Mouse (Mus musculus) embryonic stem cell, embryonic (primary cell): ENCODE data around the gene Kri1.

Experiments used
- CTCF ChIA-PET, 4 experiments: fragments of 300-600 bp in 2 of 4; fragments of 350-600 bp in 2 of 4; sonication (Branson Sonifier 250); formaldehyde crosslinking; loops; one replicate each; lab custom pipeline; 2022; ENCODE audit warnings: inconsistent platforms in 2 of 4; lab: Charles Lee
- POLR2A ChIA-PET, 4 experiments: fragments of 300-600 bp in 2 of 4; fragments of 350-600 bp in 2 of 4; sonication (Branson Sonifier 250); formaldehyde crosslinking; loops; one replicate each; lab custom pipeline; 2022; ENCODE audit warnings: antibody characterized with exemption in 4 of 4, inconsistent platforms in 1 of 4; lab: Charles Lee

Gene Kri1

GRCm38 (mm10) chr9:21291868-21292267, 4.1 kb upstream of the Kri1 start:
- CTCF ChIA-PET: interaction anchor here in 3 of 4 experiments (0.6 to 2.3 kb wide), 22 partner anchors 19 to 262 kb away, joined by 3 to 15 read pairs (median 6); partner anchors contain the start of genes Atg4d (in 1 of the 3), Carm1 (in 1 of the 3), Icam4 (in 1 of the 3) and Slc44a2 (in 1 of the 3)

DNA sequence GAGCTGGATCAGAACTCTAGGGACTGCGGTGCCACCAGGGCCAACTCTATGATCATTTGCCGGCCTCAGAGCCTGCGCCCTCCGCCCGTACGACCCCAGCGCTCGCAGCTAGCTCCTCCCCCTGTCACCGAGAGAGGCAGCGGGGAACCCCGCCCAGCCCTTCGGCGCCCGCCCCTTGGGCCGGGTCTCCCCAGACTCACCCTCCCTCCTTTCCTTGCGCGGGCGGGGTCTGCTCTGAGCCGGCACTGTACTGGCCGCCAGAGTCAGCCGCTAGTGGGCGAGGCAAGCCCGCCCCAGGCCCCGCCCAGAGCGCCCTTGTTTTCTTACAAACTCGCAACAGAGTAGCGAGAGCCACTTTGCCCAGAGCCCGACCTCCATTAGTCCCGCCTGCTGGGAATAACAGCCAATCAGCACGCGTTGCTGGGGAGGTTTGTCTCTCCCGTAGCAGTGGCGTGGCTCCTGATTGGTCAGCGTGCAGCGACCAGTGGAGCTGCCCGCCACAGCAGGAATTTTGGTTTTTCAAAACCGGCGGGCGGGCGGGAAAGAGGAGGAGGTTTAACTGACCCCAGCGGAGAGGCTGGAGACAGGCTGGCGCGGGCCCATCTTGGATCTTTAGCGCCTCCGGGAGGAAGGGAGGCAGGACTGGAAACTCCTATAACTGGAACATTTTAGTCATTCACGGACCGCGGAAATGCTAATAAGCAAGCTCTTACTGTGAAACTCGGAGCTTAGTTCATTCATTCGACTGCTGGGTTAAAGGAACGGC, 3.4 kb upstream of the Kri1 start, which contains the start of gene Cdkn2d:
TSS of gene Cdkn2d (minus strand) at position 386 of the 766 bp plus-strand sequence.
- ChIA-PET CTCF (interaction anchor here (0.6 to 2.3 kb wide), 38 partner anchors 8 to 552 kb away, joined by 3 to 15 read pairs (median 4); partner anchors contain the start of genes Atg4d (in 1 of the 4), Carm1 (in 1 of the 4), Icam4 (in 1 of the 4) and Slc44a2 (in 1 of the 4)), POLR2A (interaction anchor here (0.5 to 4.1 kb wide), 124 partner anchors 8 to 794 kb away, joined by 3 to 47 read pairs (median 5); partner anchors contain the start of genes Ap1m2 (in 3 of the 4), Atg4d (in 3 of the 4), Tmed1 (in 3 of the 4) and Keap1 (in 2 of the 4))

More at GRCm38 (mm10) chr9:21291868-21292267, 4.1 kb upstream of the Kri1 start:
- POLR2A ChIA-PET: interaction anchor here (0.6 to 4.1 kb wide), 89 partner anchors 8 to 794 kb away, joined by 3 to 47 read pairs (median 5); partner anchors contain the start of genes Ap1m2 (in 3 of the 4), Tmed1 (in 3 of the 4), Atg4d (in 2 of the 4) and Keap1 (in 2 of the 4)

DNA sequence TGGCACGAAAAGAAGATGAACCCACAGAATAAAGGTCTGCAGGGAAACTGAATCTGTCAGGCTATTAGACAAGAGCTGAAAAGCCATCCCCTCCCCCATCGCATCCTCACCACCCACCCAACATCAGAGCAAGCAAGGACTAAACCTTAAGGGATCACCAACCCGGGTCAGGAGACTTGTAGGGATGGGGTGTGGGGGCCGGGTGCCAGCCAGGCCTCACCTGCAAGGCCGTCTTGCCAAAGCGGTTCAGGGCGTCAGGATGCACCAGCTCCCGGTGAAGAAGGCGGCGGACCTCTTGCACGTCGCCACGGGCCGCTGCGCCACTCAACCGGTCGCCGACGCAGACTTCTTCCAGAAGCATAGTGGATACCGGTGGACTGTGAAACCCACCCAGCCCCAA, 2.8 kb upstream of the Kri1 start:
- CTCF ChIA-PET: interaction anchor here (0.6 to 2.1 kb wide), 27 partner anchors 8 to 552 kb away, joined by 3 to 15 read pairs (median 4); partner anchors contain the start of genes Atg4d (in 1 of the 4), Carm1 (in 1 of the 4), Slc44a2 (in 1 of the 4) and Tmed1 (in 1 of the 4)
- POLR2A ChIA-PET: interaction anchor here (0.6 to 4.1 kb wide), 94 partner anchors 9 to 795 kb away, joined by 3 to 47 read pairs (median 5); partner anchors contain the start of genes Ap1m2 (in 3 of the 4), Atg4d (in 3 of the 4), Keap1 (in 2 of the 4) and Qtrt1 (in 2 of the 4)

DNA sequence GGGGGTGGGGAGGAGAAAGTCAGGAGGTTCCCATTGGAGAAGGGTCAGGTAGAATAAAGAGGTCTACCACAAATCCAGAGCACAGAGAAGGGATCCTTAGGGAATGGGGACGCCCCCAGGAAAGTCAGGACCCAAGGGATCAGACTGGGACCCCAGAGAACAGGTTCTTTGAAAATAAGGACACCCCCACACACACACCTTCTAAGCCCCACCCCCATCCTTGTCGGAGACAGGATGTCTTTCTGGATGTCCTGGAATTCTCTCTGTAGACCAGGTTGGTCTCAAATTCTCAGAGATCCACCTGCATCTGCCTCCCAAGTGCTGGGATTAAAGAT, 1.5 kb upstream of the Kri1 start:
- POLR2A ChIA-PET: interaction anchor here in 2 of 4 experiments (0.6 to 1.6 kb wide), 5 partner anchors 10 to 51 kb away, joined by 3 to 6 read pairs (median 3); no protein-coding TSS in a partner anchor
- CTCF ChIA-PET: no interaction called here

DNA sequence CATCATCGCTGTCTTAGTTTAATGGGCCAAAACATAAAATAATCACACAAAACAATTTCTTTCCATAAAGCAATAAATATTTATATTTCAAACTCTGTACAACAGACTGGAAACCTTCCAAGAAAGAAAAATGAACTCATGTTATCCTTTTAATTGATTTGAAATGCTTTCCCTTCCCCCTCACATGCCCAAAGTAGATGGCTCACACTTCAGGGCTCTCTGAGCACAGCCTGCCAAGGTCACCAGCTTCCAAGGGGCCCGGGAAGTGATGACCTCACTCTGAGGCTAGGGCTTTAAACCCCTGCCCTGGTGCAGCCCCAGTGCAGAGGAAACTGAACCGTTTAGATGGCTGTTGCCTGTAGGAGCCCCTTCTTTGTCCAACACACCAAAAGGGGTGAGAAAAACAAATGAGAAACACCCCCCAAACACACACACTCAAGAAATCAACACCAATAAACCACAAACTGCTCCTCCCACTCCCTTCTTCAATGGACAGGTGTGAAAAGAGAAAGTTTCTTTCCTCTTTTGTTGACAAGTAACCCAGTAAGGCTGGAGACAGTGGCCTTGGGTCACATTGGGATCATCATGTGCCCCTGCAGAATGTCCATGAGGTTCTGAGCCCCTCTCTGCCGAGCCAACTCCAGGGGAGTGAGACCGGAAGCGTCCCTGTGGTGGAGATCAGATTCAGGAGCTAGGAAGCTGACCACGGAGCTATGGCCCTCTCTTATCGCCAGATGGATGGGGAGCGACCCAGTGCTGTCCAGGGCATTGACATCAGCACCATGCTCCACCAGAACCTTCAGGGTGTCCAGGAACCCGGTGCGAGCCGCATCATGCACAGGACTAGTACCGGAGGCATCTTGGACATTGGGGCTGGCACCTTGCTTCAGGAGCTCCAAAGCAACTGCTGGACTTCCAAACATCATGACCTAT, 901 bp upstream of the Kri1 start:
- ChIA-PET CTCF (interaction anchor here in 1 of 4 experiments (1.6 kb wide), 1 partner anchor 69 kb away, joined by 8 read pairs; no protein-coding TSS in a partner anchor), POLR2A (interaction anchor here in 3 of 4 experiments (0.5 to 2.7 kb wide), 26 partner anchors 10 to 144 kb away, joined by 3 to 12 read pairs (median 4); partner anchors contain the start of gene Slc44a2 (in 1 of the 3))

- ChIA-PET POLR2A (interaction anchor here in 3 of 4 experiments (0.8 to 6.0 kb wide), 30 partner anchors 10 to 259 kb away, joined by 3 to 39 read pairs (median 4); partner anchors contain the start of genes Keap1 (in 2 of the 3), Atg4d (in 1 of the 3), Gm38431 (in 1 of the 3) and Raver1 (in 1 of the 3)), CTCF (interaction anchor here in 2 of 4 experiments (0.6 to 1.6 kb wide), 3 partner anchors 71 kb away, joined by 5 to 9 read pairs (median 8); no protein-coding TSS in a partner anchor)
Observed at GRCm38 (mm10) chr9:21286753-21287152, 1.0 kb downstream of the Kri1 start.

DNA sequence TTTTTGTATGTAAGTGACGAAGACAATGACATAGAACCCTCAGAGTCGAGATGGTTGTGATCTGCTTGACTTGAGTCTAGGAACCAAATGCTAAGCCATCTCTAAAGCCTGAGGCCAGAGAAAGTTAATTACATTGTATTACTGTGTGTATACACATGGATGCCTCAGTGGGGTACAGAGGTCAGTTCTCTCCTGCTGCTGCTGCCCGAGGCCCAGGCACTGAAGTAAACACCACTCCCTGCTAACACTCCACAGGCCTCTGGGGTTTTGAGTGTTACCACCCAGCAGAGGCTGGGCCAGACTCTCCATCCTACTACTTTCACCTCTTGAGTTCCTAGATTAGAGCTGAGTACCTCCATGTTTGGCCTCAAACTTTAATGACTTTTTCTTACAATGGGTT, 3.8 kb downstream of the Kri1 start:
- CTCF ChIA-PET: interaction anchor here (0.6 to 1.5 kb wide), 6 partner anchors 27 to 1242 kb away, joined by 3 to 7 read pairs (median 3); no protein-coding TSS in a partner anchor
- POLR2A ChIA-PET: interaction anchor here in 1 of 4 experiments (1.0 to 6.0 kb wide), 7 partner anchors 8 to 165 kb away, joined by 3 to 39 read pairs (median 4); partner anchors contain the start of gene Atg4d

DNA sequence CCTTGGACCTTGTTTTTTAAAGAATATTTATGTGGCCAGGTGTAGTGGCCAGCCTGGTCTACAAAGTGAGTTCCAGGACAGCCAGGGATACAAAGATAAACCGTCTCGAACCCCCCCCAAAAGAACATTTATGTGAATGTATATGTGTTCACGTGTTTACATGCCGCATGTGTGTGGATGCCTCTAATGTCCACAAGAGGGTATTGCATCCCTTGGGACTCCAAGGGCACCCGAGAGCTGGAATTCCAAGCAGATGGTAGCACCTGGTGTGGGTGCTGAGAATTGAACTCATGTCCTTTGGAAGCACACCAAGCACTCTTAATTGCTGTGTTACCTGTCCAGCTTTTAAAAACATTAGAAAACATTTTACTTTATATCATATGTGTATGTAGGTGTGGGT, 4.2 kb downstream of the Kri1 start:
- ChIA-PET POLR2A (interaction anchor here in 2 of 4 experiments (0.6 to 6.0 kb wide), 9 partner anchors 7 to 528 kb away, joined by 3 to 39 read pairs (median 4); partner anchors contain the start of gene Atg4d (in 1 of the 2)), CTCF (interaction anchor here (0.6 to 1.5 kb wide), 9 partner anchors 28 to 1241 kb away, joined by 3 to 12 read pairs (median 4); partner anchors contain the start of gene Slc44a2 (in 1 of the 4))

DNA sequence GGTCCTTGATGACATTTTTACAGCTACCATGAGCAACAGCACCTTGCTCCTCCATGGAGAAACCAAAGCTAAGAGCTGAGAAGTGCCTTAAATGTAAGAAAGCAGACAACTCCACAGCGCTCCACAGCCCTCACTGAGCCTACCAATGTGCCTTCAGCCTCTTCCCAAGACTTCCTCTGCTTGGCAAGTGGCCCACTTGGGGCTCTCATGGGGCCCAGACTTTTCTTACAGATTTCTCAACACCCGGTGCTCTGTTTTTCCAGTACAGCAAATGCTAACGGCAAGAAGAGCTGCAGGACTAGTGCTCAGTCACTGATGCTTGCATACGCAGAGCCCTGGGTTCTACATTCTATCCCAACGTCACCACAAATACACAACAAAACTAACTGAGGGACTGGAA, 10.0 kb downstream of the Kri1 start:
- ChIA-PET CTCF (interaction anchor here in 2 of 4 experiments (0.8 to 1.5 kb wide), 3 partner anchors 13 to 49 kb away, joined by 3 to 4 read pairs (median 4); partner anchors contain the start of gene Atg4d (in 1 of the 2)), POLR2A (interaction anchor here in 3 of 4 experiments (0.6 to 5.4 kb wide), 10 partner anchors 7 to 179 kb away, joined by 3 to 36 read pairs (median 9); partner anchors contain the start of genes Atg4d (in 3 of the 3), Cdkn2d (in 2 of the 3) and Kri1 (in 1 of the 3))

DNA sequence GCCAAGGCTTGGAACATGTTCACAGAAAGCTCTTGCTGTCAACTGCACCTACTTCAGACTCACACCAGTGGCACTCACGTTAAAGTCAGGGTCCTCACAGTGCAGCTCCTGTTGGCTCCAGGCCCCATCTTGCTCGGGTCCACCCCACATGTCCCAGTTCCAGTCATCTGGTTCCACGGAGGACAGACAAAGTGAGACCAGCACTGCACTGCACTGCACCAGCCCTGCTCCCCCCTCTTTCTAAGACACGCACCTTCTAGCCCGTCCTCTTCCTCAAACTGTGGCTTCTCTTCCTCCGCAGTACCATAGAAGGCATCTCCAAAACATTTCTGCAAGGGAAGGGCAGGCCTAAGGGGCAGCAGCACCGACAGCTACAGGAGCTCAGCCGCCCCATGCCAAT, 11.5 kb downstream of the Kri1 start:
- ChIA-PET POLR2A (interaction anchor here in 3 of 4 experiments (0.6 to 5.4 kb wide), 12 partner anchors 9 to 125 kb away, joined by 3 to 36 read pairs (median 7); partner anchors contain the start of genes Atg4d (in 3 of the 3), Cdkn2d (in 2 of the 3) and Kri1 (in 1 of the 3)), CTCF (interaction anchor here in 1 of 4 experiments (0.9 to 1.5 kb wide), 3 partner anchors 9 to 35 kb away, joined by 3 to 6 read pairs (median 4); partner anchors contain the start of gene Atg4d)

GRCm38 (mm10) chr9:21275727-21276126, 12.0 kb downstream of the Kri1 start:
- ChIA-PET CTCF (interaction anchor here in 1 of 4 experiments (0.9 kb wide), 1 partner anchor 9 kb away, joined by 6 read pairs; no protein-coding TSS in a partner anchor), POLR2A (interaction anchor here (0.5 to 5.4 kb wide), 17 partner anchors 9 to 234 kb away, joined by 3 to 36 read pairs (median 6); partner anchors contain the start of genes Atg4d (in 4 of the 4), Cdkn2d (in 3 of the 4), Kri1 (in 1 of the 4) and Tmed1 (in 1 of the 4))

DNA sequence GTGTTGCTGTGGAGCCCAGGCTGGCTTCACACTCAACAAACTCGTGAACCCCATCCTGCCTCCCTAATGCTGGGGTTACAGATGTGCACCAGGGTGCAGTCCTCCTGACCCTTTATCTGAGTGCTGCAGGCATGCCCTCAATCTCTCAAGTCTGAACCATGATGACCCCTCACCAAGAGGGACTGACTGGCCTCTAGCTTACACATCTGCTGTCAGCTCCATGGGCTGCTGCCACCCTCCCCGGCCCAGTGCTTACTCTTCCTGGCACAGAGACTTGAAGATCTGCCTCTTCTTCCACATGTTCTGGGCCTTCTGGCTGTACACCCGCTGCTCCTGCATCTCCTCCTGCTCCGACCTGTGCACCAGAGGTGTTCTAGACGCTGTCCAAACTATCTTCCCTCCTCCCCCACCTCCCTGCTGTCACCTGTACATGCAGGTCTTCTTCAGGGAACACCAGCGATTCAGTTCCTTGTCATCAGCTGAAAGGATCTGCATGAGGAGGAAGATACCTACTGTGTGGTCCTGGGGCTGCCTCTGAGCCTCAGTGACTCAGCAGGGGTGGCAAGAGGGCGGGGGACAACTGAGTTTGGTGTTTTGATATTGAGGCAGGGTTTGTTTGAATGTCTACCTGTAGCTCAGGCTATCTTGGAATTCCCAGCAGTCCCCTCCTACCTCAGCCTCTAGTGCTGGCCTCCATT, 12.6 kb downstream of the Kri1 start:
- ChIA-PET POLR2A (interaction anchor here (0.5 to 5.4 kb wide), 17 partner anchors 8 to 235 kb away, joined by 3 to 39 read pairs (median 7); partner anchors contain the start of genes Atg4d (in 4 of the 4), Cdkn2d (in 3 of the 4), Kri1 (in 1 of the 4) and Tmed1 (in 1 of the 4)), CTCF (interaction anchor here in 2 of 4 experiments (0.9 to 1.4 kb wide), 2 partner anchors 10 to 34 kb away, joined by 4 to 6 read pairs; no protein-coding TSS in a partner anchor)

DNA sequence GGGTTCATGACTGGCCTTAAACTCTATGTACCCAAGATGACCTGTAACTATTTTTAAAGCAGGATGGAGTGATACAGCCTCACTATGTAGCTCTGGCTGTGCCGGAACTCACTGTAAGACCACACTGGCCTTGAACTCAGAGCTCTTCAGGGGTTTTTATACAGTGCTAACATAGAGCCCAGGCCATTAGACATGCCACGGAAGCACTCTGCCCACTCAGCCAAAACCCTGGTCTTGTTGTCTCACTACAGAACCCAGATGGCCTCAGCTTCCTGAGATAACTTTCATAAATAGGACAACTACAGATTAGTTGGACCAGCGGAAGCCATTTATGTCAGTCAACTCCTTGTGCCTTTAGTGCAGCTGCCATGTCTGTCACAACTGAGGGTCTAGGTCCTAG, 13.4 kb downstream of the Kri1 start:
- CTCF ChIA-PET: interaction anchor here in 1 of 4 experiments (1.4 kb wide), 1 partner anchor 33 kb away, joined by 4 read pairs; no protein-coding TSS in a partner anchor
- POLR2A ChIA-PET: interaction anchor here (0.9 to 5.4 kb wide), 18 partner anchors 8 to 120 kb away, joined by 3 to 39 read pairs (median 7); partner anchors contain the start of genes Cdkn2d (in 4 of the 4), Atg4d (in 2 of the 4) and Kri1 (in 1 of the 4)

- CTCF ChIA-PET: interaction anchor here (0.5 to 1.4 kb wide), 4 partner anchors 9 to 85 kb away, joined by 4 to 8 read pairs (median 4); partner anchors contain the start of gene Atg4d (in 1 of the 4)
- POLR2A ChIA-PET: interaction anchor here in 3 of 4 experiments (0.9 to 5.4 kb wide), 22 partner anchors 8 to 235 kb away, joined by 3 to 39 read pairs (median 4); partner anchors contain the start of genes Cdkn2d (in 3 of the 3), Atg4d (in 2 of the 3), Kri1 (in 2 of the 3) and S1pr5 (in 1 of the 3)
Observed at GRCm38 (mm10) chr9:21273520-21274228, 14.1 kb downstream of the Kri1 start.
